Mouse (Mus musculus): Measurements from ENCODE around the gene Mbnl2.

- no peak for TF ChIP-seq POLR2A (IDR thresholded peaks at IDR 0.05; ENCODE audit: borderline replicate concordance, insufficient read depth, low read length)
- no peak for TF ChIP-seq CTCF (IDR thresholded peaks at IDR 0.05; ENCODE audit: borderline replicate concordance, insufficient read depth, low read depth, low read length)
These were observed 79.7 kb downstream of the Mbnl2 start for GRCm38 (mm10) chr14:120355040-120355741.
